Mouse (Mus musculus): ENCODE measurements at regions not wholly inside any gene's neighbourhood (a gene's known extent, or its start where the extent isn't known, plus 50 kb on each side); places are given as distances from the start of the nearest gene placed in this dataset.

- no peak for TF ChIP-seq POLR2A (IDR thresholded peaks at IDR 0.05; ENCODE audit: extremely low read depth, insufficient read depth, low read length)
- no peak for TF ChIP-seq CTCF (IDR thresholded peaks at IDR 0.05; ENCODE audit: low read depth, low read length)
- H3K36me3 ChIP-seq (ENCODE audit: control insufficient read depth, insufficient read depth, low read length), result no peaks in the 10 kb centered on the region
- no peak overlapping the region for H3K27ac ChIP-seq (replicated peaks; ENCODE audit: insufficient read depth, low read depth, low read length)
- no peaks in the 10 kb centered on the region for H3K4me1 ChIP-seq (ENCODE audit: control insufficient read depth, insufficient read depth, low read length)
- no peak overlapping the region for H3K9ac ChIP-seq (ENCODE audit: low read depth, low read length)
- WGBS, result 62% methylated on average over 5 of the region's 5 CpGs
- H3K79me2 ChIP-seq (ENCODE audit: control insufficient read depth, insufficient read depth, low read length), result no peaks in the 10 kb centered on the region
- no peaks in the 10 kb centered on the region for H3K27me3 ChIP-seq (ENCODE audit: control insufficient read depth, insufficient read depth, low read length)
- H3K4me3 ChIP-seq (ENCODE audit: insufficient read depth, low read depth, low read length), result no peak overlapping the region
- DNase-seq (ENCODE audit: extremely low read depth, low read depth, low spot score), result no peak
Measured at GRCm38 (mm10) chr6:101858895-101859294, 481.2 kb upstream of the Pdzrn3 start.

- H3K4me1 ChIP-seq (ENCODE audit: control insufficient read depth, insufficient read depth, low read length), result no peaks in the 10 kb centered on the region
- DNase-seq (ENCODE audit: extremely low read depth, low read depth, low spot score), result no peak
- 85% methylated on average over 4 of the region's 4 CpGs for WGBS
- H3K4me3 ChIP-seq (ENCODE audit: insufficient read depth, low read depth, low read length), result no peak overlapping the region
- no peak overlapping the region for H3K27ac ChIP-seq (replicated peaks; ENCODE audit: insufficient read depth, low read depth, low read length)
- H3K27me3 ChIP-seq (ENCODE audit: control insufficient read depth, insufficient read depth, low read length), result no peaks in the 10 kb centered on the region
- H3K36me3 ChIP-seq (ENCODE audit: control insufficient read depth, insufficient read depth, low read length), result no peaks in the 10 kb centered on the region
- no peaks in the 10 kb centered on the region for H3K79me2 ChIP-seq (ENCODE audit: control insufficient read depth, insufficient read depth, low read length)
- TF ChIP-seq POLR2A (IDR thresholded peaks at IDR 0.05; ENCODE audit: extremely low read depth, insufficient read depth, low read length) (no peak), CTCF (IDR thresholded peaks at IDR 0.05; ENCODE audit: low read depth, low read length) (no peak)
- H3K9ac ChIP-seq (ENCODE audit: low read depth, low read length), result no peak overlapping the region
Measured at GRCm38 (mm10) chr6:101840695-101841094, 463.0 kb upstream of the Pdzrn3 start.

- no peak overlapping the region for H3K9ac ChIP-seq (ENCODE audit: low read depth, low read length)
- H3K4me3 ChIP-seq (ENCODE audit: insufficient read depth, low read depth, low read length), result no peak overlapping the region
- H3K36me3 ChIP-seq (ENCODE audit: control insufficient read depth, insufficient read depth, low read length), result no peaks in the 10 kb centered on the region
- H3K4me1 ChIP-seq (ENCODE audit: control insufficient read depth, insufficient read depth, low read length), result no peaks in the 10 kb centered on the region
- WGBS, result 86% methylated on average over 6 of the region's 6 CpGs
- no peak overlapping the region for H3K27ac ChIP-seq (replicated peaks; ENCODE audit: insufficient read depth, low read depth, low read length)
- no peak for DNase-seq (ENCODE audit: extremely low read depth, low read depth, low spot score)
- TF ChIP-seq CTCF (IDR thresholded peaks at IDR 0.05; ENCODE audit: low read depth, low read length) (no peak), POLR2A (IDR thresholded peaks at IDR 0.05; ENCODE audit: extremely low read depth, insufficient read depth, low read length) (no peak)
- H3K27me3 ChIP-seq (ENCODE audit: control insufficient read depth, insufficient read depth, low read length), result no peaks in the 10 kb centered on the region
- H3K79me2 ChIP-seq (ENCODE audit: control insufficient read depth, insufficient read depth, low read length), result no peaks in the 10 kb centered on the region
Measured at GRCm38 (mm10) chr6:101837563-101837962, 459.9 kb upstream of the Pdzrn3 start.

- no peak overlapping the region for H3K27ac ChIP-seq (replicated peaks; ENCODE audit: insufficient read depth, low read depth, low read length)
- H3K9ac ChIP-seq (ENCODE audit: low read depth, low read length), result no peak overlapping the region
- H3K27me3 ChIP-seq (ENCODE audit: control insufficient read depth, insufficient read depth, low read length), result no peaks in the 10 kb centered on the region
- H3K4me1 ChIP-seq (ENCODE audit: control insufficient read depth, insufficient read depth, low read length), result no peaks in the 10 kb centered on the region
- DNase-seq (ENCODE audit: extremely low read depth, low read depth, low spot score), result no peak
- no peak overlapping the region for H3K4me3 ChIP-seq (ENCODE audit: insufficient read depth, low read depth, low read length)
- no peak for TF ChIP-seq CTCF (IDR thresholded peaks at IDR 0.05; ENCODE audit: low read depth, low read length)
- TF ChIP-seq POLR2A (IDR thresholded peaks at IDR 0.05; ENCODE audit: extremely low read depth, insufficient read depth, low read length), result no peak
- WGBS, result 65% methylated on average over 2 of the region's 2 CpGs
- no peaks in the 10 kb centered on the region for H3K79me2 ChIP-seq (ENCODE audit: control insufficient read depth, insufficient read depth, low read length)
- H3K36me3 ChIP-seq (ENCODE audit: control insufficient read depth, insufficient read depth, low read length), result no peaks in the 10 kb centered on the region
Measured at GRCm38 (mm10) chr6:101793986-101794385, 416.3 kb upstream of the Pdzrn3 start.

GRCm38 (mm10) chr6:101777864-101778263 lies 400.2 kb upstream of the Pdzrn3 start:
- no peak overlapping the region for H3K27ac ChIP-seq (replicated peaks; ENCODE audit: insufficient read depth, low read depth, low read length)
- no peaks in the 10 kb centered on the region for H3K79me2 ChIP-seq (ENCODE audit: control insufficient read depth, insufficient read depth, low read length)
- no peak overlapping the region for H3K9ac ChIP-seq (ENCODE audit: low read depth, low read length)
- TF ChIP-seq CTCF (IDR thresholded peaks at IDR 0.05; ENCODE audit: low read depth, low read length) (no peak), POLR2A (IDR thresholded peaks at IDR 0.05; ENCODE audit: extremely low read depth, insufficient read depth, low read length) (no peak)
- 95% methylated on average over 3 of the region's 3 CpGs for WGBS
- no peaks in the 10 kb centered on the region for H3K27me3 ChIP-seq (ENCODE audit: control insufficient read depth, insufficient read depth, low read length)
- no peak for DNase-seq (ENCODE audit: extremely low read depth, low read depth, low spot score)
- H3K4me3 ChIP-seq (ENCODE audit: insufficient read depth, low read depth, low read length), result no peak overlapping the region
- no peaks in the 10 kb centered on the region for H3K4me1 ChIP-seq (ENCODE audit: control insufficient read depth, insufficient read depth, low read length)
- no peaks in the 10 kb centered on the region for H3K36me3 ChIP-seq (ENCODE audit: control insufficient read depth, insufficient read depth, low read length)

- Histone ChIP-seq H3K9ac (ENCODE audit: low read depth, low read length) (no peak overlapping the region), H3K4me3 (ENCODE audit: insufficient read depth, low read depth, low read length) (no peak overlapping the region), H3K4me1 (ENCODE audit: control insufficient read depth, insufficient read depth, low read length) (no peaks in the 10 kb centered on the region), H3K27me3 (ENCODE audit: control insufficient read depth, insufficient read depth, low read length) (no peaks in the 10 kb centered on the region), H3K27ac (replicated peaks; ENCODE audit: insufficient read depth, low read depth, low read length) (no peak overlapping the region), H3K36me3 (ENCODE audit: control insufficient read depth, insufficient read depth, low read length) (no peaks in the 10 kb centered on the region), H3K79me2 (ENCODE audit: control insufficient read depth, insufficient read depth, low read length) (no peaks in the 10 kb centered on the region)
- TF ChIP-seq POLR2A (IDR thresholded peaks at IDR 0.05; ENCODE audit: extremely low read depth, insufficient read depth, low read length) (no peak), CTCF (IDR thresholded peaks at IDR 0.05; ENCODE audit: low read depth, low read length) (no peak)
- DNase-seq (ENCODE audit: extremely low read depth, low read depth, low spot score), result no peak
- WGBS, result 81% methylated on average over 5 of the region's 5 CpGs
Measured at GRCm38 (mm10) chr6:101773151-101773550, 395.5 kb upstream of the Pdzrn3 start.
